ENCODE assay signal across 29 mouse cellular contexts in genomic region chr5:144218061-144218460, GRCm38 (mm10). TPM values are rescaled to one million over a fixed set of nuclear protein-coding genes. Genes with fewer than 3 reads are reported as not detected.
"Had no signal": no experiment of that assay in that cellular context is flagged by ENCODE, and none has a peak within 500 bp of the region (broad histone marks: within the 10 kb centered on the region; RNA-seq: fewer than 3 reads in every experiment).

No protein-coding gene starts in this region.

- H3K27ac ChIP-seq: heart, embryonic 10.5 days; hindbrain, embryonic 10.5 days; hindbrain, embryonic 12.5 days; hindbrain, embryonic 14.5 days; intestine, embryonic 15.5 days; left cerebral cortex, adult 2 months; limb, embryonic 12.5 days; liver, embryonic 13.5 days; liver, embryonic 15.5 days had no signal

- H3K27me3 ChIP-seq: heart, embryonic 12.5 days; hindbrain, embryonic 12.5 days; intestine, embryonic 15.5 days; limb, embryonic 12.5 days; liver, embryonic 13.5 days; liver, embryonic 15.5 days had no signal

- H3K9me3 ChIP-seq: heart, embryonic 10.5 days; heart, embryonic 12.5 days; hindbrain, embryonic 10.5 days; hindbrain, embryonic 12.5 days; intestine, embryonic 15.5 days; limb, embryonic 10.5 days; limb, embryonic 12.5 days; liver, embryonic 13.5 days; liver, embryonic 15.5 days had no signal

- H3K4me2 ChIP-seq: heart, embryonic 12.5 days; hindbrain, embryonic 12.5 days; hindbrain, embryonic 14.5 days; intestine, embryonic 15.5 days; limb, embryonic 12.5 days; liver, embryonic 11.5 days; liver, embryonic 13.5 days; liver, embryonic 15.5 days had no signal

- H3K9ac ChIP-seq: heart, embryonic 12.5 days; hindbrain, embryonic 12.5 days; hindbrain, embryonic 14.5 days; intestine, embryonic 15.5 days; limb, embryonic 12.5 days; liver, embryonic 13.5 days; liver, embryonic 15.5 days; liver, postnatal 0 days had no signal

- ATAC-seq: hindbrain, embryonic 16.5 days; inflammation-experienced regulatory T-cells, adult 6 months; intestine, embryonic 15.5 days; intestine, postnatal 0 days; liver, postnatal 0 days had no signal

- H3K36me3 ChIP-seq: intestine, embryonic 15.5 days; liver, embryonic 13.5 days; liver, embryonic 15.5 days had no signal

- H3K4me3 ChIP-seq: heart, embryonic 10.5 days; heart, embryonic 12.5 days; hindbrain, embryonic 10.5 days; hindbrain, embryonic 12.5 days; intestine, embryonic 15.5 days; layer of hippocampus, adult 2 months; left cerebral cortex, adult 2 months; limb, embryonic 10.5 days; limb, embryonic 12.5 days; liver, embryonic 13.5 days; liver, embryonic 15.5 days had no signal

- DNase-seq: gastrocnemius, postnatal 25 days; heart, adult 18-20 months; heart, postnatal 10 days; heart, postnatal 4 days; kidney, adult 18-20 months; kidney, adult 8-10 months; kidney, postnatal 10 days; kidney, postnatal 25 days; kidney, postnatal 4 days; liver; liver, embryonic 13.5 days; liver, postnatal 0 days had no signal

RNA-seq across cellular contexts. Expression of gene Bhlha15, which starts 28.0 kb away (rescaled TPM):
- total RNA-seq: gastrocnemius, postnatal 25 days; gastrocnemius, postnatal 4 days; heart, postnatal 10 days; heart, postnatal 25 days had no signal
